Mouse (Mus musculus): Measurements from ENCODE around the gene Papss2.

Gene Papss2

GRCm38 (mm10) chr19:32601033-32601770 is 5.6 kb downstream of the Papss2 start:
- DNase-seq = no peak

DNA sequence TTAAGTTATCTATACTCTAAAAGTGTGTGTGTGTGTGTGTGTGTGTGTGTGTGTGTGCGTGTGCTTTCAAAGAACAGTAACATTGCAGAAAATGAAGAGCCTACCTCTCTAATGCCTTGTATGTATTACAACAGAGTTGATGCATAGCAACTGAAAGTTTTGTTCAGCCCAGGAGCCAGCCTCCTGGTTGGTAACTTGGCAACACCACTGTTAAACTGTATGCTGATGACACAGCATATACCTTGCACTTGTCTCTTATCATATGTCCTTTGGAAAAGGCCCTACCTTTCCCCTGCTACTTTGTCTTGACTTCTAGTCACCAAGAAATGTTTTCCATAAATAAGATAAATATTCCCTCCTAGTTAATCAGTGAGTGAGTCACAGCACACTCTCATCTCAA is 7.9 kb downstream of the Papss2 start:
- DNase-seq = no peak

DNA sequence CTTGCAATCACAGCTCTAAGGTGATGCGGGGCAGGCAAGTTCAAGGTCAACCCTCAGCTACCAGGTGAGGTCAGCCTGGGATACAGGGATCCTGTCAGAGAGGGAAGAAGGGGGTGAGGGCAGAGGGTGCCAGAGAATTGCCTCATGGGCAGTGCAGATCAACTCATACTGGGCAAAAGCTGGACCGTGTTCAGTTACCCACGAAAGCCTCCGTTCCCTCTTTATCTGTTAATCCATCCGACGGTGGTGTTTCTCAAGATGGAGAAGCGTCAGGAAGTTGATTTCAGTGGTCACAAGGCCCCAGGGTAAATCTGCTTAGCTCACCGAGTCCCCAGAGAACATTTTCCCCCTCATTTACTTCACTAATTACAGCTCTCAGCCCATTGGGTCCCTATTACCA is 8.5 kb downstream of the Papss2 start:
- DNase-seq = no peak

DNA sequence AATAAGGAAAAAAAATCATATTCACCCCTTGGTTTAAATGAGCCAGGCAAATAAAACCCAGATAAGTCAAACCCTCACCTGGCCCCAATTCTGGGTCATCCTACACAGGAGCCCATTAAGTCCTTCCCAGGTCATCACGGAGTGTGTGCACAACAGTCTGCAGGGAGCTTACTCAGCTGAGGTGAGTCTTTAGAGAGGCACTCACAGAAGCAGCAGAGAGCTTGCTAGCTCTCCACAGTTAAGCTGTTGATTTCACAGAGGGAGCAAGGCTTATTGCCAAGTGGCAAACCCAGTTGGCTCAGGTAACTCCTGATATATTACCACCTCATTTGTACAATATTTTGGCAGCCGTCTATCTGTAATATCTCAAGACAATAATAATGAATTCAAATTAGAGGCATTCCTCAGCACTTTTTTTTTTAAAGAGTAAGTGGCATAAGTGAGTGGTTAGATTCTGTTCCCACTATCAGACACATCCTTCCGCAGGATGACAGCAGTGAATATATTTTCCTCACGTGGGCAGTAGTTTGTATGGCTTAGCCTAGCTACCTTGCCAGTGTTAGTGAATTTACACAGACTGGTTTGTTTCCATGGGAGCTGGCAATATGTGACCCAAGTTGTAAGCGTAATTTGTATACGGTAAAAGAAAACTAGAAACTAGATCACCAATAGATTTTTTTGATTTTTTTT is 9.1 kb downstream of the Papss2 start:
- no peak for DNase-seq

GRCm38 (mm10) chr19:32606227-32606827 is 10.7 kb downstream of the Papss2 start:
- DNase-seq = no peak

DNA sequence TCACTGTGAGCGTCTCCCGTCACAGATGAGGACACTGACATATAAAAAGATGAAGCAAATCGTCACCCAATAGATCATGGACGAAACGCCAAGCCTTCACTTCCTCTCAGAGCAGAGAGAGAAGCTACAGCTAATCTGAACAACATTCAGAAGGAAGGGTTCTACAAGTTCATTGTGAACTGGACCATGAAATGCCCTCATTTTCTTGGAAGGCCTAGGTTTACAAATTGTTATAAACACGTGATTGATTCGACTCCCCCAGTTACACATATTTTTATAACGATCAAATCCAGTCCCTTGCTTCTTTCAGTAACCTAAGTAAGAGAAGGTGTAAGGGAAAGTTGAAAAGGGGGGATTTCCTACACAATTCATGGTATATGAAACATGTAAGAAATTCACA is 11.4 kb downstream of the Papss2 start:
- DNase-seq = no peak

GRCm38 (mm10) chr19:32611386-32612092 is 15.9 kb downstream of the Papss2 start:
- no peak for DNase-seq

DNA sequence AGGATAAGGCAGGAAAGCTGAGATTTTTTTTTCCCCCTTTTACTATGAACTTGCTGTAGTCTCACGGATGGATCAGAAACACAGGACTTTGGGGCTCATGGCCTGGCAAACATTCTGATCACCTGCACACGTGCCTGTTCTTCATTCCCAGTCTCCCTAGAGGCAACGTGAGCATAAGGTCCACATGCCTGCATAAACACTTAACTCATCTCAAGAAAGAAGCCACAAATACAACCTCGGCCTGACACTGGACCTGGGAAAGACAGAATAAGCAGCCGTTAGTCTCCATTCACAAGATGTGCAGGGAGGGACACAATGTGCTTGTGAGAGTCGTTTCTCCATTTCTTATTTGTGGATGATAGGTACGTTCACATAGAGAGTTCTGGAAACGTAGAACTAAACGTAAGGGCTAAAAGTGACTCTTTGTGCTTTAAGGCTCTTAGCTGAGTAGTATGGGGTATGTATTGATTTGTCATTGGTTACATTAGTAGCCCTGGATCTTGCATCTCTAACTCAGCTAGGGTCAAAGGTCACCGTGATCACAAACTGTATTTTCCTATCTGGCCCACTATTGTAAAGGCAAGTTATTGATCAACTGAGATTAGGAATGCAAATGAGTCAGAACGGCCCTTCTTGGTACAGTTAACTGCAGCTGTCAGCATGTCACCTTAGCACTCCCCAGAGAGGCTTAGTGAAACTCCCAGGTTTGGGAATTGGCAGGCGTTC is 18.6 kb downstream of the Papss2 start:
- no peak for DNase-seq

GRCm38 (mm10) chr19:32614772-32615099 is 19.1 kb downstream of the Papss2 start:
- no peak for DNase-seq

DNA sequence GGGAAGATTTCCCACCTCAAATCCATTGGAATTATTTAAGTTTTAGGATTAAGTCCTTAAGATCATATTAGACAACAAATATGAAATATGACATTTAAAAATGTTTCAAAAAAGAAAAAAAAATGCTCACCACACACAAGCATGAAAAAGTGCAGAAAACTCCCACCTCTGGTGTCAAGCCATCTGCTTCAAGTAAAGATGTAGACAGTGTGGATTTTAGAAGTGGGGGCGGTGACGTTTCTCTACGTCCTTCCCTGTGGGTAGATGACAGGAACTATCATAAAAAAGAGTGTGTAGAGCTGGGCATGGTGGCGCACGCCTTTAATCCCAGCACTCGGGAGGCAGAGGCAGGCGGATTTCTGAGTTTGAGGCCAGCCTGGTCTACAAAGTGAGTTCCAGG is 21.1 kb downstream of the Papss2 start:
- DNase-seq = no peak

DNA sequence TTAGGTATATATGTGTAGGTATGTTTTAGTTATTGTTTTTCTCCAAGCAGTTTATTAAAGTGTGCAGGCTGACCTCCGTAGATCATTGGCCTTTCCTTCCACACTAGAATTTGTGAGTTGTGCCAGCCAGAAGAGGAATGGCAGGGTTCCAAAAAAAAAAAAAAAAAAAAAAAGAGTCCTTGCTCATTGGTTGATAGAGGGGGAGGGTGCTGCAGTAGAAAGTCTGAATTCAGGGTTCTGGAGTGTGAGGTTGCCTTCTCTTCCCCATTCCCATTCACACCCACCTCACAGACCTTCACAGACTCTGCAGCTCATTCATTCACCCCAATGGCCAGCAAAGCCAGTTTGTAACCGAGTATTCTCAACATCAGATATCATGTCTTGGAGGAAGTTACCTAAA is 24.1 kb downstream of the Papss2 start:
- peak; percentile 22 for DNase-seq

- DNase-seq = peak; percentile 51
These were observed 25.4 kb downstream of the Papss2 start for GRCm38 (mm10) chr19:32620859-32621445.

- DNase-seq = no peak
These were observed 26.6 kb downstream of the Papss2 start for GRCm38 (mm10) chr19:32622142-32622541.

DNA sequence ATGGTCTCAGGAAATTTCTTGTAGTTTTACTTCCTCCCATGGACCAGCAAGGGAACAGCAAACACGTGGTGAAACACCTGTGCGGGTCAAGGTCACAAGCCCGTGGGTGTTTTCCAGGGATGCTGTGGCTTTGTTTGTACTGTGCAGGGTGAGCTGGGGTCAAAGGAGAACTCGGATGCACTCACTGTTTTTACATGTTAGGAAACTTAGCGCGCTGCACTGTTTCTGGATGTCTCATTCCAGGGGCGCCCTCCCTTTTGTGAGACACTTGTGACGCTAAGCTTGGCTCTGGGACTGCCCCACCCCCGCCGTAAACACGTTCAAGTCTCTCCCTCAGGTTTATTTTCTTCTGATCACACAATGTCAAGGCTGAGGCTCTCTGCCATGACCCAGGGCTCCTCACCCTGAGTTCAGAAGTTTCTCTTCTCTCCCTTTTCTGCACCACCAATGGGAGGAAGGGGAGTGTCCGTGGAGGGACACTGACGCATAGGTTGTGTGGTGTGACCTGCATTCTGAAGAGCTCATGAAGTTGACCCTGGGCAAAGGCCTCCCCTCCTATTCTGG is 31.3 kb downstream of the Papss2 start:
- peak; percentile 52 for DNase-seq

DNA sequence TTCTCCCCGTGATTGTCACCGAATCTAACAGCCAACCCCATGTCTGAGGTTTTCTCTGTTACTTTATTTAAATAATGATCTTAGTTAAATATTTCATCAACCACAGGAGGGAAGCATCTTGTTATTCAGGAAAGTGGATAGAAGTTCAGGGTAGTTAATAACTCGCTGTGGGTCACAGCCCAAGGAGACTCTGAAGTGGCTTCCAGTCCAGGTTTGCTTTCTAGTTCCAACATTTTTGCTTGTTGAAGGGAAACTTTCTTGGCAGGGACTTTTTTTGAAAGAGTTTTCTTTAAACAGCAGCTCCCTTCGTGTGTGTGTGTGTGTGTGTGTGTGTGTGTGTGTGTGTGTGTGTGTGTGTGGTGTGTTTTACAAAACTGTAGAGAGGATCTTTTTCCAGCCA is 32.0 kb downstream of the Papss2 start:
- DNase-seq = no peak

GRCm38 (mm10) chr19:32628572-32629132 is 33.1 kb downstream of the Papss2 start:
- DNase-seq = no peak

- no peak for DNase-seq
These were observed 39.3 kb downstream of the Papss2 start for GRCm38 (mm10) chr19:32634916-32635315.

- no peak for DNase-seq
These were observed 42.0 kb downstream of the Papss2 start for GRCm38 (mm10) chr19:32637357-32638275.

GRCm38 (mm10) chr19:32638276-32638903 is 42.8 kb downstream of the Papss2 start:
- no peak for DNase-seq

- no peak for DNase-seq
These were observed 45.9 kb downstream of the Papss2 start for GRCm38 (mm10) chr19:32641535-32641934.

Measured in thymus, postnatal 4 days (tissue).